Mouse (Mus musculus) heart, postnatal 25 days (tissue): Measurements from ENCODE around the gene 3110009E18Rik. TPM values are rescaled to one million over a fixed set of nuclear protein-coding genes. Genes with fewer than 3 reads are reported as not detected.

Experiments
- DNase-seq: peaks from one replicate; pipeline ENCODE4 v3.0.0; 2022; ENCODE audit warnings: low spot score
- intact Hi-C: fragments of 180-260 bp; cut with DNase I; formaldehyde crosslinking; loops from one replicate; pipeline ENCODE4 v1.15.1; 2025
- total RNA-seq, 2 experiments: library from RNA; stranded (reverse); gene quantifications; 2 replicates each; pipeline ENCODE4 v1.2.3; 2021

The 3110009E18Rik gene
- 1 to 10 TPM; 4.1 to 4.7 TPM for total RNA-seq

DNA sequence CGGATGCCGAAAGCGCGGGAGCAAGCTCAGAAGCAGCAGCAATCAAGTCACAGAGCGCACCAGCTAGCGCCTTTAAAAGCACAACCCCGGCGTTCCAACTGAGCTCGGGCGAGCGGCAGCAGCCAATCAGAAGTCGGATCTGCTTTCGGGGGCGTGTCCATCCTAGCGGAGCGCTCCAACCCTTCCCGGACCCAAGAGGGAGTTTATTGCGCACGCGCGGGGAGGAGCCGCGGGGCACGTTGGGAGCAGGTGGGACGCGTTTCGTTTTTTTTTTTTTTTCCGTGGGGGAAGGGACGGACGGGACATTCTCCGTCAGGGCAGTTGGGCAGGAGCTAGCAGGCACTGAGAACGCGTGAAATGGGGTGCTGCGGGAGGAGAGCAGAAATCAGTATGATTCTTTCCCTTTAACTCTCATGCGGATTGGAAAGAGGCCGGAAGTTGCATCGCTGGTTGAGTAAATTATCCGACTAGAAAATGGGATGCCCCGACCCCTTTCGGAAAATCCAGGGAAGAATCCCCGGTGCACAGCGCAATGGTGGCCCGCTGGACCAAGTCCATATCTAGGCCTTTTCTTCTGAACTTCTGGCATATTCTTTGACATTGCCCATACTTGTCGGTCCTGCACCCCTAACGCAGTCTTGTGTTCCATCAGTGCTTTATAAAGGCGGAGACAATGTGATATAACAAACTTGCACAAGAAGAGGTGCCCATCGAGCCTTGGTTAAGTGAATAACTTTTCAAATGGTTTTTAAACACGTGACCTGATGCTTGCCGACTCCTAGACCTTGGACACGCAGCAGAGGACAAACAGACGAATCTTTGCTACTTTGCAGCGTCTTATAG, at the start of gene 3110009E18Rik, which contains the start of gene Dbi:
3110009E18Rik (plus strand) TSS at position 219 of the 843 bp plus-strand sequence.
Dbi (minus strand) TSS at position 110 of the 843 bp plus-strand sequence.
- DNase-seq = peak; percentile 96
- intact Hi-C loops = loop anchor here (5.0 kb wide), 1 partner anchor 1804 kb away; no protein-coding TSS in a partner anchor

GRCm38 (mm10) chr1:120072900-120073299, 48.1 kb upstream of the 3110009E18Rik start:
- intact Hi-C loops = no loop called here
- DNase-seq = no peak

- DNase-seq = peak; percentile 57
- intact Hi-C loops = no loop called here
These were observed 47.3 kb upstream of the 3110009E18Rik start, which contains the start of gene Tmem37 for GRCm38 (mm10) chr1:120073519-120074306. TSS of gene Tmem37 (minus strand) at chr1:120074074.

- intact Hi-C loops = no loop called here
- DNase-seq = no peak
These were observed 46.7 kb upstream of the 3110009E18Rik start for GRCm38 (mm10) chr1:120074307-120074702.

DNA sequence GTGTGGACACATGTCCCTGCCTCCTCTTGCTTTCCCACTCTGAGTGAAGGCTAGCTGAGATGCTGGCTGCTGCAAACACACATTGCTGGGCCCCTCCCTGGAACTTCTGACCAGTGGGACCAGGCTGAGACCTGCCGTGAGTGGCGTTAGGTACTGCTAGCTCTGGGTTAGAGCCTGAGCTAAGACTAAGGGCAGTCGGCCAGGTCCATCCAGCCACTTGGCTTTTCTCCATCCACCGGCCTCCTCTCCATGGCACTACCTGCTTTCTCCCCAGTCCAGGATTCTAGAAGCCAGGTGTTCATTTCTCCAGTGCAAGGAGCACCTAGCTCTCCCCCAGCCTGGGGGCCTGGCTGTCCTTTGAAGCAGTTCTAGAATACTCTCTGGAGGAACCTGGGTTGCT, 46.1 kb upstream of the 3110009E18Rik start:
- no peak for DNase-seq
- intact Hi-C loops = no loop called here

DNA sequence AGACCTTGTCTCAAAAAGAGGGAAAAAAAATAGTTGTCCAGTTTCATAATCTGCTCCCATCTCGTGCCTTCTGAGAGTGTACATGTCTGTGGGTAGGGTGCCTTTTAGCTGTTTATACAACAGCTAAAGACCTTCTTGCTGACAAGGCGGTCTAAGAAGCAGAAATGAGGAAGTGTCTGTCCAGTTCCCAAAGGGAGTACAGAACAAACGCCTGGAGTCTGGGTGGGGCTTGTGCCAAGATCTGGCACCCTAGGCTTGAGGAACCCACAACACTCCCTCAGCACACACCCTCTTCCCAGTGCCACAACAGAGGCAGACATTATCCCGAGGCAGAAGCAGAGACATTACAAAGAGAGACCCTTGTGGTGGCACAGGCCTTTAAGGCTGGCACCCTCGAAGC, 45.5 kb upstream of the 3110009E18Rik start:
- intact Hi-C loops = no loop called here
- peak; percentile 7 for DNase-seq

DNA sequence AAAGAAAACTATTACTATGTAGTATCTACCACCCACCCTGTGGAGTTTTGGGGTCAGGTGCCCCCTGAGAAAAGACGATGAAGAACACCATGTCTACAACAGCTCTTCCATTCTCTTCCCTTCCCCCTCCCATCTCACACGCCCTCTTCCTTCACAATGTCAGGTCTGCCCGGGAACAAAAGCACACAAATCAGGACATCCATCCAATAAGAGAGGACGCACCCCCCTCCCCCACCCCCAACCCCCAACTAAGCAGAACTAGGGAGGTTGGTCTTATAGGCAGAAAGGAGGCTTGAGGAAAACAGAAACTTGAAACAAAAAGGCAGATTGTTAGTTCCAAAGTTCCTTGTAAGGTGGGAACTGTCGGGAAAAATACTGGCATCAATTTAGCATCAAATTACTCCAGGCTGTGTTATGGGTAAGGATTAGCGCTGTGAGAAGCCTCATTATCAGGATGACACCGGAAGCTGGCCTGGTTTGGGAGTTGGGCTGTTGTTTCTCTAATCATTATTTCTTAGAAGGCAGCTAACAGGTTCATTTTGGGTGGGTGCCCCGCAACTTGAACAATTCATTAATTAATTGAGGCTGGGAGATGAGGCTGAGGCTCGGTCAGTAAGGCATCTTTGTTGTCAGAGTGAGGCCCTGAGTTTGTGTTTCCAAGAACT, 43.1 kb upstream of the 3110009E18Rik start:
- DNase-seq = no peak
- intact Hi-C loops = no loop called here

DNA sequence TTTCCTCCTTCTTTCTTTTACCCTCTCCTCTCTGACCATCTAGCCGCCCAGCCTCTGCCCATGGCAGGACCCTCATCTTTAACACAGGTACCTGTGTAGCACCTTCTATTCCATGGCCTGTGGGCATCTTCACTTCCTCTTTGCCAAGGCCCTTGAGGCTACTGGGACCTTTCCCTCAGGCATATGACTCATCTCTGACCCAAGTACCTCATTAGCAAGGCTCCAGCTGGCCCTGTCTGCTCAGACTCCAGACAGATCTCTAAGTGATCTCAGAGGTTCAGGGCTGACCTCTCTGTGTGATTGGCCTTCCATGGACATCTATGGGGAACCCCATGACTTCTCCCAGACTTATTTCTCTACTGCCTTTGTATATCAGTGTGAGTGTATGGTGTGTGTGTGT, 40.4 kb upstream of the 3110009E18Rik start:
- no peak for DNase-seq
- intact Hi-C loops = no loop called here

- DNase-seq = no peak
- intact Hi-C loops = no loop called here
These were observed 37.9 kb upstream of the 3110009E18Rik start for GRCm38 (mm10) chr1:120082957-120083585.

DNA sequence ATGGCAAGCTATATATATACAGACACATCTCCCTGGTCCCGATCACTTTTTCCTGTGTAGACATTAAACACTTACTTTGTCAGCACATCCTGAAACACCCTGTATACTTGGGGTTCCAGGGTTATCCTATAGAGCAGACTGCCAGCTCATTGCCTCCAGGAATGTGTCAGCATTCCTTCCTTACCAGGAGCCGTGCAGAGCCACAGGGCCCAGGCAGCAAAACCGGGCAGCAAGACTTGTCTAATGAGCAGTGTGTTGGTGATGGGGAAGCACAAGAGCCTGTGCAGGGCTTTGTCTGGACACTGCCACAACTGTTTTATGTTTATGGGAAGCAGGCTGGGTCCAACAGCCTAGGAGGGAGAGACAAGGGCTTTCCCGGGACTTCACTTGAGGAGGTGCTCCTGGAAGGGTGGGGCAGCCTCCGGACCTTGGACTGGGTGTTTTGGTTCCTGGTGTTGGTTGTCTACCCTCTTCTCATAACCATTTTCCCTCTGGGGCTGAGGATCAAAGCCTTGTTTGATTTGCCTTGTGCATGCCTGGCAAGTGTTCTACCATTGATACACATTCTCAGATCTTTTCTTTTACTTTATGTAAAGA, 37.0 kb upstream of the 3110009E18Rik start:
- intact Hi-C loops = no loop called here
- no peak for DNase-seq

DNA sequence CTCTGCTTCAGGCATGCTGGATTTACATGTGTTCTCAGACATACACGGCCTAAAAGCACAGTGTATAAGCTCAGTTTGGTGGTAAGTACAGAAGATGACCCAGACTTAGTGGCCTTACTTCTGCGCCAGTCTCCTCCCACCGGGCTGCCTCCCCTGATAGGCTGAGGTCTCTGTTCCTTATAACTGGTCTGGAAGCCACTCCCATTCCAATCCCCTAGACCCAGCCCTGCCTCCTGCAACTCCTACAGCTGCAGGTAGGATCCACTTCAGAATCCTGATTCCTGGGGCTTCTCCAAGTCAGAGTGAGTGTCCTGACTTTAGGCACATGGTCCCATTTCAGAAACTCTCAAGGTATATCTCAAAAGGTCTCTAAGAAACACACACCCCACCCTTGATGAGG, 35.3 kb upstream of the 3110009E18Rik start:
- DNase-seq = no peak
- intact Hi-C loops = no loop called here

- DNase-seq = no peak
- intact Hi-C loops = no loop called here
These were observed 34.3 kb upstream of the 3110009E18Rik start for GRCm38 (mm10) chr1:120086644-120087043.

DNA sequence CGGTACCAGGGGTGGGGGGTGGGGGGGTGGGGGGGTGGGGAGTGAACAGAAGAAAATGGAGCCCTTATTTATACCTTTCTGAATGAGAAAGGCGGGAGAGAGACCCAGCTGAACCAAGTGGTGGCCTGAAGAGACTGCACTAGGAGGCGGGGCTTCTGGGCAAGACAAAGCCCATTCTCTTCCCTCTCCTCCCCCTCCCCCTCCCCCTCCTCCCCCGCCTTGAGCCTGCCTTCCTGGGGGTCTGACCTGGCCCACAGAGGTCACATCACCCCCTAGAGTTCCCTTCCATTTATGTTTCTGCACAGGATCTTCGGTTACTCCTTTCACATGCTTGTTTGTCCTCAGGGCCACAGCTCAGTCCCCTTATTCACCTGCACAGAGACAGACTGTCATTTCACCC, 31.8 kb upstream of the 3110009E18Rik start:
- intact Hi-C loops = no loop called here
- no peak for DNase-seq

- no peak for DNase-seq
- intact Hi-C loops = loop anchor here (10.0 kb wide), 1 partner anchor 266 kb away; no protein-coding TSS in a partner anchor
These were observed 30.0 kb upstream of the 3110009E18Rik start for GRCm38 (mm10) chr1:120090880-120091570.

DNA sequence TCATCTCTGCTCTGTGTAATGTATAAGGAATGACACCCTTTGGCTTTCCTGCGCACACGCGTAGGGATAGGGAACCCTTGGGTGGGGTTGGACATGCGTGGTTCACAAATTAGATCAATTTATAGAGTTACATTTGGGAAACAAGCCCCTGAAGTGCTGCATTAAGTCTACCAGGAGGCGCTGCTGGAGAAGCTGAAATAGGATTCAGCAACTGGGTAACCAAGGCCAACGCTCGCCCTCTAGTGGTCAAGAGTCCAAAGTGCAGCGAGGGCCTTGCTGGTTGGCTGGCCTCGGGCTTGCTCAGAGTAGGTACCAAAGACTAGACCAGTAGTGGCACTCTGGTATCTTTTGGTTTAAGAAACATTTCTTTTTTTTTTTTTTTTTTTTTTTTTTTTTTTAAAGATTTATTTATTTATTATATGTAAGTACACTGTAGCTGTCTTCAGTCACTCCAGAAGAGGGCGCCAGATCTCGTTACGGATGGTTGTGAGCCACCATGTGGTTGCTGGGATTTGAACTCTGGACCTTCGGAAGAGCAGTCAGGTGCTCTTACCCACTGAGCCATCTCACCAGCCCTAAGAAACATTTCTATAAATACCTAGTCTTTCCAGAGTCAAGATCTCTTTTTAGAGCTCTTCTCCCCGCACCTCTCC, 27.4 kb upstream of the 3110009E18Rik start:
- peak; percentile 45 for DNase-seq
- intact Hi-C loops = loop anchor here (1.0 to 10.0 kb wide), 2 partner anchors 60 to 269 kb away; no protein-coding TSS in a partner anchor

GRCm38 (mm10) chr1:120094920-120095319, 26.1 kb upstream of the 3110009E18Rik start:
- intact Hi-C loops = loop anchor here (10.0 kb wide), 1 partner anchor 270 kb away; no protein-coding TSS in a partner anchor
- DNase-seq = no peak

DNA sequence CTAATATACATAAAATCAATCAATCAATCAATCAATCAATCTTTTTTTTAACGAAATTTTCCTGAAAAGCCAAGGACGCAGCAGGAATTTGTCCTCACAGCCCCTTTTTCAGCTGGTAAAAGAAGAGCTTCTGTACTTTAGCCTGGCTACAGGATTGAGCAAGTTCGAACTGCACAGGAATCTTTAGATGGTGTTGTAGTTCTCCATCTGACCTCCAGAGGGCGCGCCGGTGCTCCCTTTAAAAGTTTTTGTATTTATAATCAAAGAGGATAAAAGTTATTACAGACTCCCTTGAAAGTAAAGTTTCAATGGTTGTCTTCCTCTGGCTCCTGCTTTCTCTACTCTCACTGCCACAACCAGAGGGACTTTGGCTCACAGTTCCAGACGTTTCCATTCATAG, 22.7 kb upstream of the 3110009E18Rik start:
- DNase-seq = no peak

GRCm38 (mm10) chr1:120099483-120099882, 21.5 kb upstream of the 3110009E18Rik start:
- DNase-seq = no peak
- intact Hi-C loops = loop anchor here (2.0 to 10.0 kb wide), 2 partner anchors 47 to 275 kb away; no protein-coding TSS in a partner anchor

More for the DNA sequence above, 22.7 kb upstream of the 3110009E18Rik start:
- intact Hi-C loops = loop anchor here (1.0 to 10.0 kb wide), 3 partner anchors 48 to 274 kb away; no protein-coding TSS in a partner anchor
